Mouse (Mus musculus) ovary, adult 10 weeks (tissue): ENCODE results near the gene Vmn1r138. TPM values are rescaled to one million over a fixed set of nuclear protein-coding genes. Genes with fewer than 3 reads are reported as not detected.

ENCODE experiments used
- polyA plus RNA-seq: library from polyadenylated mRNA; stranded (reverse); fragments of 350-450 nt; fragmentation: Illumina TruSeq; extraction: RNeasy Lipid Tissue Mini Kit (QIAGEN cat#74804); gene quantifications from one replicate; pipeline ENCODE4 v1.2.3, GENCODE M21; 2014

Vmn1r138 gene
- polyA plus RNA-seq: not detected

GRCm38 (mm10) chr7:22028797-22029196 is at the start of gene Vmn1r138:
Vmn1r138 (minus strand) TSS chr7:22028897.

DNA sequence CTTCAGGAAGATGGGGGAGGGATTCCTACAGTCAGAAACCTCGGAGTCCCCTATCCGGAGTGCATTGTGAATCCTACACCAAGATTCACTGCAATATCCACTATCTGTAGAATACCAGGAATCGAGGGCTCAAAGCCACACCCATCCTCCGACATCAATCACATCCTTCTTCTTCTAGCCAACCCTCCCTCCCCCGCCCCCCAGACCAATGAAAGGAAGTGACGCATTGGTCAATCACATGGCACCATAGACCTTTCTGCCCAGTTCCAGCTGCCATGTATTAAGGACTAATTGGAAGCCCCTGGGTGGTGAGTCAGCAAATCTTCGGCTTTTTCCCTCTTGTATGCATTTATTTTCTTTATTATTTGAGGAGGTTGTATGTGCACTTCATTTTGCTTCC is 40.1 kb upstream of the Vmn1r138 start, which contains the start of gene Vmn1r139:
Gene Vmn1r139 (plus strand): TSS at position 301 of the 400 bp plus-strand sequence.

DNA sequence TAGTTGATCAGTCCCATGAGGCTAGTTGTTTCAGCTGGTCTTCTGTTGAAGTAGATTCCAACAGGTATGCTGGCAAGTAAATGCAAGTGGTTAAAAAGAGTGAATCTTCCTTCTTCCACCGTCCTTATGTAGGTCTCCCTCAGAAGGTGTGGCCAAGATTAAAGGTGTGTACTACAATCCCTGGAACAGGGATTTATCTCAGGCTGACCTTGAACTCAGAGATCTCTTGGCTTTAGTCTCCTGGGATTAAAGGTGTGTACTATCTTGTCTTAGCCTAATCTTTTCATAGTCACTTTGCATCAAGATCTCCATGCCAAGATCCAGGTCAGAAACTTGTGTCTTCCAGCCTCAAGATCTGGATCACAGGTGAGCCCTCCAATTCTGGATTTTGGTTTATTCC is 27.5 kb upstream of the Vmn1r138 start, which contains the start of gene Gm6176:
Gene Gm6176 (minus strand): TSS at position 101 of the 400 bp plus-strand sequence.

DNA sequence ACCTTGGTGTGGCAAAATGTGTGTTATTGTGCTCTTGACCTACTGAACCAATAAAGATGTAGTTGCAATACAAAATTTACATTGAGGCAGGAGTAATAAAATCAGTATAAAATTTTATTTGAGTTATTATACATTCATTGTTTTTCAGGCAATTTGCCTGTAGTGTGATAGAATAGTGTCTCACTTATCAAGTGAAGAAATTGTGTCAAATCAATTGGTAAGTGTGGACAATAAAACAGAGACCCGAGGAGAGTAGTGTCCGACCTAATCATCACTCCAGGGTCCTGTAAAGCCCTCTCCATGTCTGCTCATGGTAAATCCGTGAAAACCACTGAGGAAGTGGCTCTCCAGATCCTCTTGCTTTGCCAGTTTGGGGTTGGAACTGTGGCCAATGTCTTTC is 34.4 kb downstream of the Vmn1r138 start, which contains the start of gene Vmn1r137:
Gene Vmn1r137 (plus strand): TSS at position 301 of the 400 bp plus-strand sequence.

Other genes with a start within 250 kb of the Vmn1r138 start
- gene Gm4177, start 232.2 kb downstream of the Vmn1r138 start, polyA plus RNA-seq: not detected
- gene Vmn1r135, start 196.5 kb downstream of the Vmn1r138 start, polyA plus RNA-seq: not detected
- gene Gm5725, start 184.6 kb downstream of the Vmn1r138 start, polyA plus RNA-seq: not detected
- not detected for gene Gm5891, start 107.6 kb downstream of the Vmn1r138 start, polyA plus RNA-seq
- gene Vmn1r137, start 34.3 kb downstream of the Vmn1r138 start, polyA plus RNA-seq: not detected
- not detected for gene Gm6176, start 27.4 kb upstream of the Vmn1r138 start, polyA plus RNA-seq
- 6.0 TPM for gene Vmn1r139, start 40.2 kb upstream of the Vmn1r138 start, polyA plus RNA-seq
- gene Gm16451, start 89.3 kb upstream of the Vmn1r138 start, polyA plus RNA-seq: not detected
- gene Gm10666, start 105.8 kb upstream of the Vmn1r138 start, polyA plus RNA-seq: not detected
- not detected for gene Vmn1r142, start 135.1 kb upstream of the Vmn1r138 start, polyA plus RNA-seq
- not detected for gene Vmn1r143, start 160.5 kb upstream of the Vmn1r138 start, polyA plus RNA-seq
- not detected for gene Gm8653, start 172.4 kb upstream of the Vmn1r138 start, polyA plus RNA-seq
- not detected for gene Gm8453, start 200.6 kb upstream of the Vmn1r138 start, polyA plus RNA-seq